Mouse (Mus musculus): ENCODE measurements around the gene Sec24b.

GRCm38 (mm10) chr3:130054587-130054986 lies 6.8 kb downstream of the Sec24b start:
- TF ChIP-seq CTCF (IDR thresholded peaks at IDR 0.05; ENCODE audit: low read depth, low read length): no peak
- no peak for TF ChIP-seq TAL1 (conservative IDR thresholded peaks at IDR 0.05; ENCODE audit: low read depth, low read length)

Data from G1E (cell line).